ENCODE assay signal across 12 mouse cellular contexts in genomic region chr11:75947223-75947622, GRCm38 (mm10). TPM values are rescaled to one million over a fixed set of nuclear protein-coding genes. Genes with fewer than 3 reads are reported as not detected.
DNase-seq lines count a peak whose midpoint lies in the region; ATAC-seq and TF ChIP-seq lines count a peak whose summit lies in the region.
"Had no signal": no experiment of that assay in that cellular context is flagged by ENCODE, and none has a peak within 500 bp of the region (broad histone marks: within the 10 kb centered on the region; RNA-seq: fewer than 3 reads in every experiment).

No protein-coding gene starts in this region.

- no peak for TF ChIP-seq POLR2A in lung, adult 2 months (IDR thresholded peaks at IDR 0.05; ENCODE audit: borderline replicate concordance, extremely low read depth, low read depth, low read length)

- no peak overlapping the region for H3K4me3 ChIP-seq in heart, embryonic 16.5 days (ENCODE audit: low read length)
- H3K4me3 ChIP-seq in midbrain, embryonic 14.5 days (replicated peaks; ENCODE audit: low read depth, low read length): no peak overlapping the region
- no peak overlapping the region for H3K4me3 ChIP-seq in midbrain, embryonic 10.5 days
- no peak overlapping the region for H3K4me3 ChIP-seq in hindbrain, postnatal 0 days (ENCODE audit: low read length)
- no peak overlapping the region for H3K4me3 ChIP-seq in midbrain, postnatal 0 days (ENCODE audit: low read depth, low read length)
- no peak overlapping the region for H3K4me3 ChIP-seq in lung, adult 2 months (replicated peaks; ENCODE audit: extremely low read depth, low read depth, low read length)
- H3K4me3 ChIP-seq: megakaryocyte, embryonic 14.5 days; neural tube, embryonic 12.5 days had no signal

- no peak overlapping the region for H3K4me2 ChIP-seq in heart, embryonic 16.5 days (ENCODE audit: low read depth, low read length)
- H3K4me2 ChIP-seq in midbrain, embryonic 14.5 days (ENCODE audit: low read length): no peak overlapping the region
- H3K4me2 ChIP-seq in hindbrain, postnatal 0 days (ENCODE audit: low read depth, low read length): no peak overlapping the region
- no peak overlapping the region for H3K4me2 ChIP-seq in midbrain, postnatal 0 days (ENCODE audit: low read depth, low read length, poor library complexity, severe bottlenecking)
- H3K4me2 ChIP-seq: neural tube, embryonic 12.5 days had no signal

- H3K27me3 ChIP-seq in heart, embryonic 16.5 days (ENCODE audit: control insufficient read depth, insufficient read depth, low read length): no peaks in the 10 kb centered on the region
- no peaks in the 10 kb centered on the region for H3K27me3 ChIP-seq in midbrain, embryonic 14.5 days (ENCODE audit: control insufficient read depth, insufficient read depth, low read length)
- 0 out of 2 replicates have a peak, but pooled peaks cover 4% of the 10 kb centered on the region for H3K27me3 ChIP-seq in midbrain, embryonic 10.5 days (ENCODE audit: low read depth, poor library complexity, severe bottlenecking)
- no peaks in the 10 kb centered on the region for H3K27me3 ChIP-seq in hindbrain, postnatal 0 days (ENCODE audit: insufficient read depth, low read length)
- H3K27me3 ChIP-seq in midbrain, postnatal 0 days (ENCODE audit: insufficient read depth, low read length): no peaks in the 10 kb centered on the region
- H3K27me3 ChIP-seq: neural tube, embryonic 12.5 days had no signal

- 41% methylated on average over 5 of the region's 5 CpGs for WGBS in heart, embryonic 16.5 days
- 29% methylated on average over 5 of the region's 5 CpGs for WGBS in midbrain, embryonic 14.5 days
- whole genome bisulfite sequencing in midbrain, embryonic 10.5 days: 44% methylated on average over 5 of the region's 5 CpGs
- 27% methylated on average over 5 of the region's 5 CpGs for WGBS in hindbrain, postnatal 0 days
- WGBS in midbrain, postnatal 0 days: 40% methylated on average over 5 of the region's 5 CpGs
- 62% methylated on average over 5 of the region's 5 CpGs for WGBS in lung, adult 2 months

- H3K9ac ChIP-seq in heart, embryonic 16.5 days (ENCODE audit: low read length): peak overlapping the region; percentile 42; the same call in 1 of the 2 replicates
- no peak overlapping the region for H3K9ac ChIP-seq in midbrain, embryonic 14.5 days (replicated peaks; ENCODE audit: low read length)
- H3K9ac ChIP-seq in hindbrain, postnatal 0 days (replicated peaks; ENCODE audit: low read length): no peak overlapping the region
- no peak overlapping the region for H3K9ac ChIP-seq in midbrain, postnatal 0 days (replicated peaks; ENCODE audit: low read length, poor library complexity, severe bottlenecking)
- H3K9ac ChIP-seq: neural tube, embryonic 12.5 days had no signal

- peaks cover 21% of the 10 kb centered on the region for H3K4me1 ChIP-seq in heart, embryonic 16.5 days (ENCODE audit: control insufficient read depth, insufficient read depth, low read length)
- H3K4me1 ChIP-seq in midbrain, embryonic 14.5 days (ENCODE audit: control insufficient read depth, insufficient read depth, low read length): peaks cover 13% of the 10 kb centered on the region
- H3K4me1 ChIP-seq in midbrain, embryonic 10.5 days: peaks cover 25% of the 10 kb centered on the region
- peaks cover 16% of the 10 kb centered on the region for H3K4me1 ChIP-seq in hindbrain, postnatal 0 days (ENCODE audit: insufficient read depth, low read length)
- H3K4me1 ChIP-seq in midbrain, postnatal 0 days (ENCODE audit: insufficient read depth, low read length): peaks cover 12% of the 10 kb centered on the region
- no peaks in the 10 kb centered on the region for H3K4me1 ChIP-seq in lung, adult 2 months (ENCODE audit: control insufficient read depth, insufficient read depth, low read length)

- peak overlapping the region; percentile 17 for H3K27ac ChIP-seq in heart, embryonic 16.5 days (ENCODE audit: low read length)
- peak overlapping the region; percentile 32 for H3K27ac ChIP-seq in midbrain, embryonic 14.5 days (replicated peaks; ENCODE audit: low read depth, low read length)
- no peak overlapping the region for H3K27ac ChIP-seq in midbrain, embryonic 10.5 days (replicated peaks)
- H3K27ac ChIP-seq in hindbrain, postnatal 0 days: no peak overlapping the region
- peak overlapping the region; percentile 32; the same call in 1 of the 2 replicates for H3K27ac ChIP-seq in midbrain, postnatal 0 days (ENCODE audit: low read depth, low read length)
- H3K27ac ChIP-seq: neural tube, embryonic 12.5 days had no signal

- H3K9me3 ChIP-seq in heart, embryonic 16.5 days (replicated peaks; ENCODE audit: control insufficient read depth, low read length): peaks cover 6% of the 10 kb centered on the region; the same call in 1 of the 2 replicates
- no peaks in the 10 kb centered on the region for H3K9me3 ChIP-seq in midbrain, embryonic 14.5 days (ENCODE audit: control insufficient read depth, low read length)
- 0 out of 2 replicates have a peak, but pooled peaks cover 6% of the 10 kb centered on the region for H3K9me3 ChIP-seq in midbrain, embryonic 10.5 days (replicated peaks)
- H3K9me3 ChIP-seq in hindbrain, postnatal 0 days (ENCODE audit: low read length): no peaks in the 10 kb centered on the region
- no peaks in the 10 kb centered on the region for H3K9me3 ChIP-seq in midbrain, postnatal 0 days (ENCODE audit: low read length)
- H3K9me3 ChIP-seq: neural tube, embryonic 12.5 days had no signal

- H3K36me3 ChIP-seq in heart, embryonic 16.5 days (ENCODE audit: control insufficient read depth, insufficient read depth): no peaks in the 10 kb centered on the region
- H3K36me3 ChIP-seq in midbrain, embryonic 14.5 days (ENCODE audit: control insufficient read depth, insufficient read depth, low read length): no peaks in the 10 kb centered on the region
- no peaks in the 10 kb centered on the region for H3K36me3 ChIP-seq in midbrain, embryonic 10.5 days
- H3K36me3 ChIP-seq in hindbrain, postnatal 0 days (ENCODE audit: insufficient read depth, low read length): no peaks in the 10 kb centered on the region
- H3K36me3 ChIP-seq in midbrain, postnatal 0 days (ENCODE audit: insufficient read depth, low read length): no peaks in the 10 kb centered on the region
- H3K36me3 ChIP-seq: neural tube, embryonic 12.5 days had no signal

- peak; percentile 49; the same call in 1 of the 2 replicates for ATAC-seq in heart, embryonic 16.5 days (replicated peaks; ENCODE audit: extremely low read depth, insufficient read depth, low FRiP score)
- ATAC-seq in midbrain, embryonic 14.5 days (ENCODE audit: low FRiP score, low TSS enrichment): no peak
- no peak for ATAC-seq in hindbrain, postnatal 0 days
- no peak for ATAC-seq in midbrain, postnatal 0 days (ENCODE audit: low FRiP score)

- DNase-seq in heart, adult 18-20 months: no peak
- DNase-seq in midbrain, embryonic 14.5 days: no peak
- DNase-seq in midbrain, embryonic 10.5 days (ENCODE audit: low spot score): no peak
- no peak for DNase-seq in hindbrain, postnatal 0 days (ENCODE audit: low spot score)
- no peak for DNase-seq in midbrain, postnatal 0 days (ENCODE audit: low spot score)
- DNase-seq in lung, adult 2 months: no peak
- DNase-seq: cerebellum, adult 2 months; heart, postnatal 10 days had no signal

- TF ChIP-seq CTCF in hindbrain, postnatal 0 days (IDR thresholded peaks at IDR 0.05; ENCODE audit: low read depth): peak; percentile 11; the same call in 1 of the 2 replicates
- TF ChIP-seq CTCF in midbrain, postnatal 0 days (IDR thresholded peaks at IDR 0.05): peak; percentile 34; the same call in 1 of the 2 replicates
- no peak for TF ChIP-seq CTCF in lung, adult 2 months (IDR thresholded peaks at IDR 0.05; ENCODE audit: insufficient read depth, low read length)

RNA-seq across cellular contexts. Expression of gene Rph3al, which starts 9.0 kb away (rescaled TPM):
- 6.6 TPM in 2 replicates for polyA plus RNA-seq in heart, embryonic 16.5 days (2015; fragmentation: Nextera tagmentation; extraction: Ambion mirVana)
- total RNA-seq in heart, adult 18-20 months (2021): 10 to 100 TPM in 1 of 2 experiments, 1 to 10 TPM in 1; 7.4 to 10.0 TPM
- 1.6 and 2.3 TPM in 2 replicates for polyA plus RNA-seq in midbrain, embryonic 14.5 days (2014; fragmentation: Nextera tagmentation; extraction: Ambion mirVana)
- 1.1 TPM in 2 replicates for polyA plus RNA-seq in midbrain, embryonic 10.5 days (2016; fragmentation: Nextera tagmentation; extraction: Ambion mirVana)
- 2.0 and 3.1 TPM in 2 replicates for total RNA-seq in hindbrain, postnatal 0 days (2014; rRNA removed)
- 2.5 and 3.3 TPM in 2 replicates for polyA plus RNA-seq in hindbrain, postnatal 0 days (2015; fragmentation: Nextera tagmentation; extraction: Ambion mirVana)
- 3.4 and 4.0 TPM in 2 replicates for total RNA-seq in midbrain, postnatal 0 days (2014; rRNA removed)
- polyA plus RNA-seq in midbrain, postnatal 0 days (2015; fragmentation: Nextera tagmentation; extraction: Ambion mirVana): 3.0 and 3.1 TPM in 2 replicates
- 15.5 and 17.7 TPM in 2 replicates for polyA plus RNA-seq in lung, adult 2 months (2012; rRNA removed)

RNA-seq across cellular contexts. Expression of gene 1700016K19Rik, which starts 52.5 kb away (rescaled TPM):
- polyA plus RNA-seq in heart, embryonic 16.5 days (2015; fragmentation: Nextera tagmentation; extraction: Ambion mirVana): 0.93 and 1.7 TPM in 2 replicates
- under 1 TPM in 1 of 2 experiments, not detected in 1; 0.64 TPM for total RNA-seq in heart, adult 18-20 months (2021)
- polyA plus RNA-seq in midbrain, embryonic 14.5 days (2014; fragmentation: Nextera tagmentation; extraction: Ambion mirVana): 2.1 and 2.7 TPM in 2 replicates
- polyA plus RNA-seq in midbrain, embryonic 10.5 days (2016; fragmentation: Nextera tagmentation; extraction: Ambion mirVana): 0.12 TPM in 1 of 2 replicates, not detected in the other
- total RNA-seq in hindbrain, postnatal 0 days (2014; rRNA removed): 2.5 and 4.8 TPM in 2 replicates
- 6.2 and 6.3 TPM in 2 replicates for polyA plus RNA-seq in hindbrain, postnatal 0 days (2015; fragmentation: Nextera tagmentation; extraction: Ambion mirVana)
- total RNA-seq in midbrain, postnatal 0 days (2014; rRNA removed): 5.5 and 11.3 TPM in 2 replicates
- polyA plus RNA-seq in midbrain, postnatal 0 days (2015; fragmentation: Nextera tagmentation; extraction: Ambion mirVana): 8.6 and 8.8 TPM in 2 replicates
- polyA plus RNA-seq in lung, adult 2 months (2012; rRNA removed): 13.6 and 14.8 TPM in 2 replicates
- total RNA-seq: heart, postnatal 10 days had no signal
- polyA plus RNA-seq: liver, embryonic 16.5 days had no signal

Comparison
In these comparisons a context has a peak if more than half of its experiments do, and no peak if none do; other contexts are left out.
1. H3K27ac ChIP-seq: peak in heart, embryonic 16.5 days (single experiment), midbrain, embryonic 14.5 days (single experiment) and midbrain, postnatal 0 days (single experiment); none in midbrain, embryonic 10.5 days (single experiment) and hindbrain, postnatal 0 days (single experiment).